17 mouse cellular contexts compared by ENCODE assay signal in the genomic region with DNA sequence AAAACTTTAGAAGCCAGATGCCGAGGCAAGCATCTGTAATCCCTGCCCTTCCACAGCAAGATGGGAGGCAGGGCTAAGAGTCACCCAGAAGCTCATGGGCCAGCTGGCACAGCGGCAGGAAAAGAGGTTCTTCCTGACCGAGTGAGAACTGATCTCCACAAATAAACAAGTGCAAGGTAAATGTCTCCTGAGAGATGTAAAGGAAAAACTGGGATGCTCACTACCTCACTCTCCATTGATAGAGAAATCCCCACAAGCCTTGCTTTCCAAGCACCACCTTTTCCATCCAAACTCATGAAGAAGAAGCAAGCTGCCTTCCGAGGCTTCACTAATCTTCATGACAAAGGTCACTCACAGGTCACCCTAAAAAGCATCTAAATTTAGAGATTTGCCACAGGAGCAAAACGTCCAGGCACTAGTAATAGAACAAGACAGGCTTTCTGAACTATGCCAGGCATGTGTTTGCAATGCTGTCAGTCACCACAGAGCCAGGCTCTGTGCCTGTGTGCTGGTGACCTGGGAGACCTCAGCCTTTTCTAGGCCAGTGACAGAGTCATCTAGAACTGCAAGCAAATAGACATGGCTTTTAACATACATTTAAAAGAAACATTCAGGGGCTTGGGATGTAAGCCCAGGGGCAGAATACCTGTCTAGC. TPM values are rescaled to one million over a fixed set of nuclear protein-coding genes. Genes with fewer than 3 reads are reported as not detected.
DNase-seq lines count a peak whose midpoint lies in the region; ATAC-seq and TF ChIP-seq lines count a peak whose summit lies in the region.
"Had no signal": no experiment of that assay in that cellular context is flagged by ENCODE, and none has a peak within 500 bp of the region (broad histone marks: within the 10 kb centered on the region; RNA-seq: fewer than 3 reads in every experiment).

No protein-coding gene starts in this region.

- no peaks in the 10 kb centered on the region for H3K27me3 ChIP-seq in heart, embryonic 13.5 days (replicated peaks)
- no peaks in the 10 kb centered on the region for H3K27me3 ChIP-seq in myocyte (ENCODE audit: control insufficient read depth, insufficient read depth, insufficient read length)
- H3K27me3 ChIP-seq: forebrain, embryonic 15.5 days; limb, embryonic 12.5 days; liver, embryonic 15.5 days; neural tube, embryonic 15.5 days; stomach, embryonic 15.5 days had no signal

- no peak overlapping the region for H3K4me3 ChIP-seq in heart, embryonic 13.5 days
- no peak overlapping the region for H3K4me3 ChIP-seq in myocyte
- H3K4me3 ChIP-seq: forebrain, embryonic 15.5 days; limb, embryonic 12.5 days; liver, embryonic 15.5 days; neural tube, embryonic 15.5 days; stomach, embryonic 15.5 days had no signal

- no peaks in the 10 kb centered on the region for H3K9me3 ChIP-seq in heart, embryonic 13.5 days
- H3K9me3 ChIP-seq: forebrain, embryonic 15.5 days; limb, embryonic 12.5 days; liver, embryonic 15.5 days; neural tube, embryonic 15.5 days; stomach, embryonic 15.5 days had no signal

- no peaks in the 10 kb centered on the region for H3K36me3 ChIP-seq in heart, embryonic 13.5 days
- no peaks in the 10 kb centered on the region for H3K36me3 ChIP-seq in myocyte (ENCODE audit: control insufficient read depth, insufficient read depth)
- H3K36me3 ChIP-seq: forebrain, embryonic 15.5 days; limb, embryonic 12.5 days; liver, embryonic 15.5 days; neural tube, embryonic 15.5 days; stomach, embryonic 15.5 days had no signal

- H3K4me1 ChIP-seq in heart, embryonic 13.5 days = peaks cover 10% of the 10 kb centered on the region
- H3K4me1 ChIP-seq: forebrain, embryonic 15.5 days; limb, embryonic 12.5 days; liver, embryonic 15.5 days; neural tube, embryonic 15.5 days; stomach, embryonic 15.5 days had no signal

- no peak for TF ChIP-seq POLR2A in myocyte (IDR thresholded peaks at IDR 0.05; ENCODE audit: insufficient read length, low read depth)

- H3K79me2 ChIP-seq in myocyte (ENCODE audit: control insufficient read depth, insufficient read depth) = no peaks in the 10 kb centered on the region

- DNase-seq in kidney, postnatal 25 days = peak; percentile 19 to 43
- DNase-seq in kidney, adult 11 months = no peak
- DNase-seq in gastrocnemius, postnatal 14 days = peak; percentile 66
- DNase-seq in left cerebral cortex, postnatal 4 days = no peak
- DNase-seq in right cerebral cortex, postnatal 25 days = no peak
- DNase-seq in kidney, adult 8-10 months = no peak
- DNase-seq: cerebellum, adult 18-20 months; lung, postnatal 36 days had no signal

- peak overlapping the region; percentile 30 for H3K4me2 ChIP-seq in heart, embryonic 13.5 days
- peak overlapping the region; percentile 24 for H3K4me2 ChIP-seq in myocyte (ENCODE audit: low read depth)
- H3K4me2 ChIP-seq: forebrain, embryonic 15.5 days; limb, embryonic 12.5 days; liver, embryonic 15.5 days; midbrain, embryonic 11.5 days; neural tube, embryonic 15.5 days; stomach, embryonic 15.5 days had no signal

- no peak for ATAC-seq in heart, embryonic 13.5 days (ENCODE audit: extremely low read depth, insufficient number of reproducible peaks, low FRiP score, low TSS enrichment)
- ATAC-seq: forebrain, embryonic 15.5 days; hindbrain, postnatal 0 days had no signal

- 12% methylated on average over 5 of the region's 5 CpGs for WGBS in heart, embryonic 13.5 days

- intact Hi-C loops in gastrocnemius, postnatal 14 days (cut with DNase I; ENCODE audit: low total_unique reads) = no loop called here
- intact Hi-C loops in left cerebral cortex, postnatal 4 days (cut with DNase I) = loop anchor here (10.0 kb wide), 1 partner anchor 366 kb away; no protein-coding TSS in a partner anchor

- peak overlapping the region; percentile 91 for H3K27ac ChIP-seq in heart, embryonic 13.5 days (replicated peaks)
- H3K27ac ChIP-seq: forebrain, embryonic 15.5 days; hindbrain, postnatal 0 days; limb, embryonic 12.5 days; liver, embryonic 15.5 days; neural tube, embryonic 15.5 days; stomach, embryonic 15.5 days had no signal

- H3K9ac ChIP-seq in heart, embryonic 13.5 days = peak overlapping the region; percentile 61; the same call in 1 of the 2 replicates
- H3K9ac ChIP-seq: forebrain, embryonic 15.5 days; limb, embryonic 12.5 days; liver, embryonic 15.5 days; neural tube, embryonic 15.5 days; stomach, embryonic 15.5 days had no signal

- H3ac ChIP-seq in myocyte (ENCODE audit: control insufficient read depth, insufficient read length) = no peak overlapping the region

TF ChIP-seq in myocyte, 11 proteins besides CTCF, POLR2A, EP300 and RAD21:
- TF ChIP-seq MYOG (IDR thresholded peaks at IDR 0.05; ENCODE audit: control insufficient read depth in 1 of 3, insufficient read depth in 1 of 3, insufficient read length in 2 of 3, low read depth in 2 of 3) (peak in 1 of 3 experiments; percentile 36), E2F4 (IDR thresholded peaks at IDR 0.05; ENCODE audit: insufficient read depth) (no peak)

RNA-seq across cellular contexts. Expression of a gene that starts 6.3 kb away (rescaled TPM):
- total RNA-seq in gastrocnemius, postnatal 14 days (2021) = 100 to 1,000 TPM; 163 to 199 TPM
- 31.7 and 36.7 TPM in 2 replicates for polyA plus RNA-seq in heart, embryonic 13.5 days (2015; fragmentation: Nextera tagmentation; extraction: Ambion mirVana)
- polyA plus RNA-seq in myocyte (2012; fragmentation: generic; extraction: Trizol) = 11.3 TPM
- total RNA-seq in left cerebral cortex, postnatal 4 days (2021) = 10 to 100 TPM; 73.1 to 73.4 TPM

RNA-seq across cellular contexts. Expression of a gene that starts 49.8 kb away (rescaled TPM):
- 10 to 100 TPM; 12.4 to 12.5 TPM for total RNA-seq in gastrocnemius, postnatal 14 days (2021)
- 16.0 and 19.6 TPM in 2 replicates for polyA plus RNA-seq in heart, embryonic 13.5 days (2015; fragmentation: Nextera tagmentation; extraction: Ambion mirVana)
- polyA plus RNA-seq in myocyte (2012; fragmentation: generic; extraction: Trizol) = 6.4 TPM
- 10 to 100 TPM; 61.1 to 65.8 TPM for total RNA-seq in left cerebral cortex, postnatal 4 days (2021)

Comparison
In these comparisons a context has a peak if more than half of its experiments do, and no peak if none do; other contexts are left out.
1. DNase-seq: peak in kidney, postnatal 25 days (2 of 2) and gastrocnemius, postnatal 14 days (single experiment); none in kidney, adult 11 months (single experiment), left cerebral cortex, postnatal 4 days (single experiment), right cerebral cortex, postnatal 25 days (single experiment) and kidney, adult 8-10 months (0 of 2).
2. RNA of a gene that starts 49.8 kb away (total RNA-seq): 61.1 to 65.8 TPM in left cerebral cortex, postnatal 4 days; 12.4 to 12.5 TPM in gastrocnemius, postnatal 14 days; every median in the first group is over 4 times any median in the second.